ENCODE assay signal across 39 mouse cellular contexts in genomic region chr11:69870289-69871069, GRCm38 (mm10). TPM values are rescaled to one million over a fixed set of nuclear protein-coding genes. Genes with fewer than 3 reads are reported as not detected.
"Had no signal": no experiment of that assay in that cellular context is flagged by ENCODE, and none has a peak within 500 bp of the region (broad histone marks: within the 10 kb centered on the region; RNA-seq: fewer than 3 reads in every experiment).

No protein-coding gene starts in this region.

- H3K4me2 ChIP-seq: heart, embryonic 11.5 days; heart, embryonic 13.5 days; heart, embryonic 15.5 days; hindbrain, embryonic 13.5 days; hindbrain, embryonic 15.5 days; limb, embryonic 13.5 days; limb, embryonic 15.5 days had no signal

- H3K27me3 ChIP-seq: heart, embryonic 13.5 days; heart, embryonic 15.5 days; hindbrain, embryonic 13.5 days; hindbrain, embryonic 15.5 days; limb, embryonic 15.5 days had no signal

- H3K9ac ChIP-seq: heart, embryonic 13.5 days; heart, embryonic 15.5 days; hindbrain, embryonic 13.5 days; hindbrain, embryonic 15.5 days; limb, embryonic 13.5 days; limb, embryonic 15.5 days; liver, embryonic 14.5 days had no signal

- DNase-seq: gastrocnemius, postnatal 14 days; gastrocnemius, postnatal 36 days; heart, adult 11 months; heart, adult 2 months; heart, postnatal 14 days; heart, postnatal 36 days; kidney, adult 18-20 months; kidney, adult 8-10 months; kidney, postnatal 14 days; kidney, postnatal 36 days; layer of hippocampus, adult 9-11 months; layer of hippocampus, postnatal 36 days; left cerebral cortex, postnatal 4 days had no signal

- ATAC-seq: hindbrain, postnatal 0 days had no signal

- H3K4me3 ChIP-seq: heart, adult 2 months; heart, embryonic 13.5 days; heart, embryonic 15.5 days; hindbrain, embryonic 13.5 days; hindbrain, embryonic 15.5 days; limb, embryonic 13.5 days; limb, embryonic 15.5 days had no signal

- H3K27ac ChIP-seq: heart, adult 2 months; heart, embryonic 13.5 days; heart, embryonic 15.5 days; hindbrain, embryonic 13.5 days; hindbrain, embryonic 15.5 days; hindbrain, postnatal 0 days; kidney, postnatal 0 days; limb, embryonic 13.5 days; limb, embryonic 15.5 days; liver, embryonic 14.5 days had no signal

- H3K36me3 ChIP-seq: heart, embryonic 13.5 days; heart, embryonic 15.5 days; hindbrain, embryonic 13.5 days; hindbrain, embryonic 15.5 days; limb, embryonic 13.5 days; limb, embryonic 15.5 days had no signal

- H3K9me3 ChIP-seq: heart, embryonic 13.5 days; heart, embryonic 15.5 days; hindbrain, embryonic 13.5 days; hindbrain, embryonic 15.5 days; limb, embryonic 13.5 days; limb, embryonic 15.5 days had no signal

- H3K4me1 ChIP-seq: hindbrain, embryonic 13.5 days; hindbrain, embryonic 15.5 days had no signal

RNA-seq across cellular contexts. Expression of gene Tmem95, which starts 7.3 kb away (rescaled TPM):
- total RNA-seq: gastrocnemius, adult 18-20 months; gastrocnemius, adult 8-10 months; gastrocnemius, postnatal 14 days; gastrocnemius, postnatal 36 days; heart, adult 2 months; heart, postnatal 14 days; heart, postnatal 36 days; hematopoietic stem cell, adult 5-6 weeks; hindbrain, postnatal 0 days; layer of hippocampus, adult 18-20 months; layer of hippocampus, adult 8-10 months; layer of hippocampus, postnatal 14 days; layer of hippocampus, postnatal 36 days; left cerebral cortex, adult 18-20 months; left cerebral cortex, adult 8-10 months; left cerebral cortex, postnatal 10 days; left cerebral cortex, postnatal 25 days; left cerebral cortex, postnatal 4 days had no signal
- polyA plus RNA-seq: gonadal fat pad, adult 2 months; heart, adult 2 months; heart, embryonic 11.5 days; heart, embryonic 13.5 days; heart, embryonic 15.5 days; heart, postnatal 0 days; hindbrain, embryonic 11.5 days; hindbrain, embryonic 13.5 days; hindbrain, embryonic 15.5 days; hindbrain, postnatal 0 days; kidney, embryonic 14.5 days; kidney, postnatal 0 days; large intestine, adult 2 months; limb, embryonic 11.5 days; liver, embryonic 14.5 days had no signal

RNA-seq across cellular contexts. Expression of gene Tnk1, which starts 11.9 kb away (rescaled TPM):
- total RNA-seq: gastrocnemius, postnatal 36 days; heart, adult 2 months; hindbrain, postnatal 0 days; layer of hippocampus, adult 18-20 months; layer of hippocampus, adult 8-10 months; layer of hippocampus, postnatal 14 days; left cerebral cortex, postnatal 4 days had no signal
- polyA plus RNA-seq: heart, postnatal 0 days; hindbrain, postnatal 0 days had no signal

RNA-seq across cellular contexts. Expression of gene Acap1, which starts 24.9 kb away (rescaled TPM):
- total RNA-seq: hindbrain, postnatal 0 days; layer of hippocampus, adult 18-20 months; layer of hippocampus, postnatal 36 days; left cerebral cortex, adult 8-10 months; left cerebral cortex, postnatal 25 days had no signal
